Mouse (Mus musculus): ENCODE measurements around the gene Higd1b. TPM values are rescaled to one million over a fixed set of nuclear protein-coding genes. Genes with fewer than 3 reads are reported as not detected.

Higd1b gene
- polyA plus RNA-seq (2016; fragmentation: Nextera tagmentation; extraction: Ambion mirVana) = not detected in 2 replicates

GRCm38 (mm10) chr11:102835549-102835948 lies at the start of gene Higd1b:
Higd1b (plus strand) TSS chr11:102835849.
- H3K4me3 ChIP-seq = no peak within 1 kb of the TSS
- DNase-seq (ENCODE audit: low spot score) = no peak
- H3K36me3 ChIP-seq = peaks cover 49% of the 10 kb centered on the region
- H3K9me3 ChIP-seq (replicated peaks) = no peaks in the 10 kb centered on the region
- 0 out of 2 replicates have a peak, but pooled peaks cover 6% of the 10 kb centered on the region for H3K4me1 ChIP-seq
- H3K27me3 ChIP-seq (ENCODE audit: low read depth, poor library complexity, severe bottlenecking) = no peaks in the 10 kb centered on the region
- 78% methylated on average over 4 of the region's 4 CpGs for WGBS
- no peak within 1 kb of the TSS for H3K27ac ChIP-seq

- Histone ChIP-seq H3K9me3 (replicated peaks) (no peaks in the 10 kb centered on the region), H3K36me3 (no peaks in the 10 kb centered on the region), H3K4me3 (no peak overlapping the region), H3K4me1 (peaks cover 10% of the 10 kb centered on the region), H3K27me3 (ENCODE audit: low read depth, poor library complexity, severe bottlenecking) (no peaks in the 10 kb centered on the region), H3K27ac (no peak overlapping the region)
- WGBS = 83% methylated on average over 5 of the region's 5 CpGs
- no peak for DNase-seq (ENCODE audit: low spot score)
Measured at GRCm38 (mm10) chr11:102787688-102788177, 47.9 kb upstream of the Higd1b start.

- Histone ChIP-seq H3K36me3 (peaks cover 16% of the 10 kb centered on the region), H3K27me3 (ENCODE audit: low read depth, poor library complexity, severe bottlenecking) (no peaks in the 10 kb centered on the region), H3K27ac (no peak overlapping the region), H3K4me3 (no peak overlapping the region), H3K4me1 (peaks cover 14% of the 10 kb centered on the region), H3K9me3 (replicated peaks) (no peaks in the 10 kb centered on the region)
- DNase-seq (ENCODE audit: low spot score) = no peak
- WGBS = 66% methylated on average over 14 of the region's 14 CpGs
Measured at GRCm38 (mm10) chr11:102791682-102792445, 43.8 kb upstream of the Higd1b start.

GRCm38 (mm10) chr11:102794157-102794556 lies 41.5 kb upstream of the Higd1b start:
- no peak for DNase-seq (ENCODE audit: low spot score)
- no peak overlapping the region for H3K27ac ChIP-seq
- WGBS = 62% methylated on average over 8 of the region's 8 CpGs

DNA sequence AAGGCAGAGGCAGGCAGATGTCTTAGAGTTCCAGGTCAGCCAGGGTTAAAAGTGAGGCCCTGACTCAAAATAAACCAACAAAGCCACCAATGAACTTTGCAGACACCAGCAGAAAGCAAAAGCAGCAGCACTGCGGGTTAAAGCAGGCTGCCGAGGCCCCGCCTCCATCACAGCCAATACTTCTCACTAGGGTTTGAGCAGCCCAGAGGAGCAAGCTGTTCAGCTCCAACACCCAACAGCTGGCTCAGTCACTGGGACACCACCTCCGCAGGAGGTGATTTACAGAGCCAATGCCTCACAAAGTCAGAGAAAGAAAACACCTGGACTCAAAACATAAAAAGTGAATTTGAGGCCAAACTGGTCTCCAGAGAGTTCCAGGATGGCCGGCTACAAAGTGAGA lies 32.2 kb upstream of the Higd1b start:
- no peak for DNase-seq (ENCODE audit: low spot score)
- Histone ChIP-seq H3K36me3 (peaks cover 90% of the 10 kb centered on the region), H3K4me3 (no peak overlapping the region), H3K9me3 (replicated peaks) (0 out of 2 replicates have a peak, but pooled peaks cover 2% of the 10 kb centered on the region), H3K27me3 (ENCODE audit: low read depth, poor library complexity, severe bottlenecking) (no peaks in the 10 kb centered on the region), H3K4me1 (no peaks in the 10 kb centered on the region), H3K27ac (no peak overlapping the region)
- 88% methylated on average over 5 of the region's 5 CpGs for WGBS

More at GRCm38 (mm10) chr11:102794157-102794556, 41.5 kb upstream of the Higd1b start:
- H3K36me3 ChIP-seq = peaks cover 37% of the 10 kb centered on the region
- peaks cover 14% of the 10 kb centered on the region for H3K4me1 ChIP-seq
- H3K9me3 ChIP-seq (replicated peaks) = no peaks in the 10 kb centered on the region
- no peaks in the 10 kb centered on the region for H3K27me3 ChIP-seq (ENCODE audit: low read depth, poor library complexity, severe bottlenecking)
- H3K4me3 ChIP-seq = no peak overlapping the region

- Histone ChIP-seq H3K36me3 (peaks cover 70% of the 10 kb centered on the region), H3K27ac (no peak overlapping the region), H3K4me1 (peaks cover 7% of the 10 kb centered on the region; the same call in 1 of the 2 replicates), H3K9me3 (replicated peaks) (0 out of 2 replicates have a peak, but pooled peaks cover 2% of the 10 kb centered on the region), H3K4me3 (no peak overlapping the region), H3K27me3 (ENCODE audit: low read depth, poor library complexity, severe bottlenecking) (no peaks in the 10 kb centered on the region)
- 86% methylated on average over 5 of the region's 5 CpGs for WGBS
- DNase-seq (ENCODE audit: low spot score) = no peak
Measured at GRCm38 (mm10) chr11:102808246-102808645, 27.4 kb upstream of the Higd1b start.

- H3K27me3 ChIP-seq (ENCODE audit: low read depth, poor library complexity, severe bottlenecking) = no peaks in the 10 kb centered on the region
- no peaks in the 10 kb centered on the region for H3K9me3 ChIP-seq (replicated peaks)
- DNase-seq (ENCODE audit: low spot score) = no peak
- H3K4me1 ChIP-seq = peaks cover 22% of the 10 kb centered on the region
- peaks cover 47% of the 10 kb centered on the region for H3K36me3 ChIP-seq
- H3K4me3 ChIP-seq = no peak overlapping the region
- no peak overlapping the region for H3K27ac ChIP-seq
- WGBS = 68% methylated on average over 4 of the region's 4 CpGs
Measured at GRCm38 (mm10) chr11:102810721-102811485, 24.7 kb upstream of the Higd1b start.

DNA sequence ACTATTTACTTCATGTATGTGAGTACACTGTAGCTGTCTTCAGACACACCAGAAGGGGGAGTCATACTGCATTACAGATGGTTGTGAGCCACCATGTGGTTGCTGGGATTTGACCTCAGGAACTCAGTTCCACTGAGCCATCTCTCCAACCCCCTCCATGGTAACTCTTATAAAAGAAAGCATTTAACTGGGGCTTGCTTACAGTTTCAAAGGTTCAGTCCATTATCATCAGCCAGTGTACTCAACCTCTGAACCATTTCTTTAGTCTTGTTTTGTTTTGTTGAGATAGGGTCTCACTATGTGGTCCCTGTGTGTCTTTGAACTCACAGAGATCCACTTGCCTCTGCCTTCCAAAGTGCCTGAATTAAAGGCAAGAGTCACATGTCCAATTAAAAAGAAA lies 20.8 kb upstream of the Higd1b start:
- DNase-seq (ENCODE audit: low spot score) = no peak
- Histone ChIP-seq H3K4me3 (no peak overlapping the region), H3K36me3 (peaks cover 25% of the 10 kb centered on the region), H3K27ac (no peak overlapping the region), H3K4me1 (peaks cover 43% of the 10 kb centered on the region), H3K9me3 (replicated peaks) (no peaks in the 10 kb centered on the region), H3K27me3 (ENCODE audit: low read depth, poor library complexity, severe bottlenecking) (no peaks in the 10 kb centered on the region)

DNA sequence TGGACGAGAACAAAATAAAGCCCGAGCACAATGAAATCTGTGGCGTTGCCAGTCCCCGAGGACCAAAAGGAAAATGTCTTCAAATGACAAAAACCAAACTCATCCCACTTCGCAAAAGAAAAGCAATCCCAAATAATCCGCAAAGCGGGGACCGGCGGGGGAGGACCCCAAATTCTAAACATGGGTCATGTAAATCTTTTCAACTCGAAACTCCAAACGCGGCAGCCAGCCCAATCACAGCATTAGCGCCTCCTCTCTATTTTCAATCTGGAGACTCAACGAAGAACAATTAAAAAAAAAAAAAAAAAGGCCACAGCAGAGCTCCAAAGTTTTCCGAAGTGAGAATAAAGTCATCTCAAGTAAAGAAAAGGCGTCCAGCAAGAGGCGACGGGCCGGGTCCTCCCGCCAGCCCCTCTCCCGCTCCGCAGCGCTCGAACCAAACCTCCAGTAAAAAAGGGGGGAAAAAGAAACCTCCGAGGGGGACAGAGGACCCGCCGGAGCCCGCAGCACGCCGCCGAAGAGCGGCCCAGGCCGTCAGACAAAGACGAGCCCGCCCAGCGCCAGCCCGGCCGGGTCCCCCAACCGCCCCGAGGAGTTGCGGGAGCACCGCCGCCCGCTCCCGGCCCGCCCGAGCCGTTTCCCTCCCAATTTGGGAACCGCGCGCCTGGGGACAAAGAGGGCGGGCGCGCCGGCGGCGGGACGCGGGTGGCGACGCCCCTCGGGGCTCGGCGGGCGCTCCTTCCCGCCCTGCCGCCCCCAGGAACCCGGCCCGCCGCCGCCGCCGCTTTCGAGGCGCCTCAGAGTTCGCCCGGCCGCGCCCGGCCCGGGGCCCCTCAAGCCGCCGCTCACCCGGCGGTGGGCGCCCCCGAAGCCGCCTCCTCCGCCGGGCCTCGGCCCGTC lies 17.3 kb upstream of the Higd1b start:
- peak; percentile 75 for DNase-seq (ENCODE audit: low spot score)
- peaks cover 48% of the 10 kb centered on the region for H3K4me1 ChIP-seq
- H3K27ac ChIP-seq = peak overlapping the region; percentile 99
- no peaks in the 10 kb centered on the region for H3K9me3 ChIP-seq (replicated peaks)
- WGBS = 5% methylated on average over 86 of the region's 92 CpGs
- H3K27me3 ChIP-seq (ENCODE audit: low read depth, poor library complexity, severe bottlenecking) = no peaks in the 10 kb centered on the region
- peak overlapping the region; percentile 97 for H3K4me3 ChIP-seq
- H3K36me3 ChIP-seq = peaks cover 3% of the 10 kb centered on the region; the same call in 1 of the 2 replicates

DNA sequence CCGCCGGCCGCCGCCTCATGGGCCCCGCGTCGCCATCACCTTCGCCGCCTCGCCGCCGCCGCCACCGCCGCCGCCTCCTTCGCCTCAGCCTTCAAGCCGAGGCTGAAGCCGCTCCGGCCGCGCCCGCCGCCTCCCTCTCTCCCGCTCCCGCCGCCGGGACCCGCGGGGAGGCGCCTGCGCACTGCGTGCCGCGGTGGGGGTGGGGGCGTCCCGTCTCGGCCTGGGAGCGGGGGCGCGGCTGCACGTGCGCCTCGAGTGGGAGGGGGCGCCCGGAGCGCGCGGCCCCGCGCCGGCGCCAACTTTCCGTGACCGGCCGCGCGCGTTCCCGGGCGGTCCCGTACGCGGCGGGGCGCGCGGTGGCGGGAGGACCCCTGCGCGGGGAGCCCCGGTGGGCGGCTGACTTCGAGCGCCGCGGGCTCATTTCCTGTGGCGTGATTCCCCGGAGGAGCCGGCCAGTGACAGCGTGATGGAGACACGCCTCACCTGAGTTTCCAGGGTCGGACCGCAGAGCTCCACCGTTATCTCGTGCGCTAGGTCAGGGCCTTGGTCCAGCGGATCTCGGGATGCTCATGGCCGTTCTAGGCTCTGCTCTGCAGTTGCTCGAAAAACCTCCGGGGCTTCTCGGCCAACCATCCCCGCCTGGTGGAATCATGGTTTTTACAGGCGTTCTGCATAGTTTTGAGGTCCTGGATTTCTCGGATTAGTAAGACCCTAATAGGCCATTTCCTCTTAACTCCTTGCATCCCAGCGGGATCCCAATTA lies 16.4 kb upstream of the Higd1b start, which contains the start of gene Gjc1:
Gene Gjc1, minus strand, starts transcription at position 680 of the 762 bp plus-strand sequence.
- 4% methylated on average over 76 of the region's 97 CpGs for WGBS
- no peaks in the 10 kb centered on the region for H3K9me3 ChIP-seq (replicated peaks)
- peak within 1 kb of the TSS; percentile 99 for H3K27ac ChIP-seq
- peak; percentile 87 for DNase-seq (ENCODE audit: low spot score)
- no peaks in the 10 kb centered on the region for H3K27me3 ChIP-seq (ENCODE audit: low read depth, poor library complexity, severe bottlenecking)
- H3K4me1 ChIP-seq = peaks cover 46% of the 10 kb centered on the region
- H3K36me3 ChIP-seq = peaks cover 3% of the 10 kb centered on the region; the same call in 1 of the 2 replicates
- peak within 1 kb of the TSS; percentile 97 for H3K4me3 ChIP-seq

DNA sequence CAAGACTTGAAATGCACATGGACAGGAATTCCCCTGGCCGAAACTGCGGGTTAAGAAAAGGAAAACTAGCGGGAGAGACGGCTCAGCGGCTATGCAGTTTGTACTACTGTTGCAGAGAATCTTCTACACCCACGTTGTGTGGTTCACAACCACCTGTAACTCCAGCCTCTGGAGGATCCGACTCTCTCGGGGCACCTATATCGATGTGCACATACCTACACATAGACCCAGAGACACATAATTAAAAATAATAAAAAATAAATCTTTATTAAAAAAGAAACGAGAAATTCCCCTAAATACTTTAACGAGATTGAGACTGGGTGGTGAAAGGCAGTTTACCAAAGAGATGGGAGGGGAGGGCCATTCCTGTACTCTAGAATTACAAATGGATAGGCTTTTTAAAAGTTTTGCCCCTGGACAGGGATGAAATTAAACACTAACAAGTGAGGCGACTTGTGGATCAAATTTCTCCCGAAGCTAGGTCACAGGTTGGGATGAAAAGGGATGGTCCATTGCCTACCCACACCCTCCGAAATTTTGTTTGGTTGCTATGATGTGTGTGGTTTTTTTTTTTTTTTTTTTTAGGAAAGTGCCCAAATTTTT lies 15.8 kb upstream of the Higd1b start:
- Histone ChIP-seq H3K9me3 (replicated peaks) (no peaks in the 10 kb centered on the region), H3K27ac (peak overlapping the region; percentile 99), H3K27me3 (ENCODE audit: low read depth, poor library complexity, severe bottlenecking) (no peaks in the 10 kb centered on the region), H3K36me3 (peaks cover 1% of the 10 kb centered on the region; the same call in 1 of the 2 replicates), H3K4me1 (peaks cover 41% of the 10 kb centered on the region), H3K4me3 (peak overlapping the region; percentile 97)
- no peak for DNase-seq (ENCODE audit: low spot score)
- 4% methylated on average over 14 of the region's 14 CpGs for WGBS

All from limb, embryonic 10.5 days (tissue).